Mouse (Mus musculus): Measurements from ENCODE around the gene Gm37240. TPM values are rescaled to one million over a fixed set of nuclear protein-coding genes. Genes with fewer than 3 reads are reported as not detected.
A peak's percentile ranks its signal among the peaks of the same experiment; 100 is the strongest.
"Not testable (repeated sequence)": the region's sequence is repeated elsewhere in the genome, so short reads cannot be mapped to it uniquely, and the experiment has no call there.

Gene Gm37240
- polyA plus RNA-seq, 1 experiment, result 1.0 TPM

- Histone ChIP-seq H3K4me1 (ENCODE audit: control insufficient read depth, insufficient read depth, low read length) (no peaks in the 10 kb centered on the region), H3K27ac (ENCODE audit: control insufficient read depth, insufficient read depth, low read depth, low read length, poor library complexity) (no peak overlapping the region), H3K4me3 (replicated peaks; ENCODE audit: control insufficient read depth, low read depth, low read length) (no peak overlapping the region)
- TF ChIP-seq POLR2A (IDR thresholded peaks at IDR 0.05; ENCODE audit: borderline replicate concordance, control insufficient read depth, low read depth, low read length), result no peak
- peak; percentile 82 for TF ChIP-seq CTCF (IDR thresholded peaks at IDR 0.05; ENCODE audit: control insufficient read depth, insufficient read depth, low read length)
- WGBS, result 48% methylated on average over 18 of the region's 18 CpGs
Observed at GRCm38 (mm10) chr3:85923954-85924945, 36.9 kb upstream of the Gm37240 start.

- H3K27ac ChIP-seq (ENCODE audit: control insufficient read depth, insufficient read depth, low read depth, low read length, poor library complexity), result no peak overlapping the region
- WGBS, result 83% methylated on average over 8 of the region's 8 CpGs
- H3K4me1 ChIP-seq (ENCODE audit: control insufficient read depth, insufficient read depth, low read length), result no peaks in the 10 kb centered on the region
- no peak overlapping the region for H3K4me3 ChIP-seq (replicated peaks; ENCODE audit: control insufficient read depth, low read depth, low read length)
- TF ChIP-seq POLR2A (IDR thresholded peaks at IDR 0.05; ENCODE audit: borderline replicate concordance, control insufficient read depth, low read depth, low read length) (no peak), CTCF (IDR thresholded peaks at IDR 0.05; ENCODE audit: control insufficient read depth, insufficient read depth, low read length) (no peak)
Observed at GRCm38 (mm10) chr3:85923343-85923742, 36.0 kb upstream of the Gm37240 start.

GRCm38 (mm10) chr3:85922331-85922730 is 35.0 kb upstream of the Gm37240 start:
- 65% methylated on average over 3 of the region's 3 CpGs for WGBS
- no peaks in the 10 kb centered on the region for H3K4me1 ChIP-seq (ENCODE audit: control insufficient read depth, insufficient read depth, low read length)
- no peak for TF ChIP-seq CTCF (IDR thresholded peaks at IDR 0.05; ENCODE audit: control insufficient read depth, insufficient read depth, low read length)
- no peak for TF ChIP-seq POLR2A (IDR thresholded peaks at IDR 0.05; ENCODE audit: borderline replicate concordance, control insufficient read depth, low read depth, low read length)
- no peak overlapping the region for H3K4me3 ChIP-seq (replicated peaks; ENCODE audit: control insufficient read depth, low read depth, low read length)
- H3K27ac ChIP-seq (ENCODE audit: control insufficient read depth, insufficient read depth, low read depth, low read length, poor library complexity), result no peak overlapping the region

GRCm38 (mm10) chr3:85920671-85921070 is 33.4 kb upstream of the Gm37240 start:
- not testable (repeated sequence) for H3K4me1 ChIP-seq (ENCODE audit: control insufficient read depth, insufficient read depth, low read length); H3K4me3 ChIP-seq (replicated peaks; ENCODE audit: control insufficient read depth, low read depth, low read length); H3K27ac ChIP-seq (ENCODE audit: control insufficient read depth, insufficient read depth, low read depth, low read length, poor library complexity)
- 76% methylated on average over 2 of the region's 2 CpGs for WGBS

- TF ChIP-seq CTCF (IDR thresholded peaks at IDR 0.05; ENCODE audit: control insufficient read depth, insufficient read depth, low read length) (no peak), POLR2A (IDR thresholded peaks at IDR 0.05; ENCODE audit: borderline replicate concordance, control insufficient read depth, low read depth, low read length) (no peak)
- H3K27ac ChIP-seq (ENCODE audit: control insufficient read depth, insufficient read depth, low read depth, low read length, poor library complexity), result no peak overlapping the region
- H3K4me1 ChIP-seq (ENCODE audit: control insufficient read depth, insufficient read depth, low read length), result no peaks in the 10 kb centered on the region
- H3K4me3 ChIP-seq (replicated peaks; ENCODE audit: control insufficient read depth, low read depth, low read length), result no peak overlapping the region
- WGBS, result 7% methylated on average over 4 of the region's 4 CpGs
Observed at GRCm38 (mm10) chr3:85917600-85917999, 30.3 kb upstream of the Gm37240 start.

- TF ChIP-seq POLR2A (IDR thresholded peaks at IDR 0.05; ENCODE audit: borderline replicate concordance, control insufficient read depth, low read depth, low read length), result no peak
- no peak for TF ChIP-seq CTCF (IDR thresholded peaks at IDR 0.05; ENCODE audit: control insufficient read depth, insufficient read depth, low read length)
- no peak overlapping the region for H3K27ac ChIP-seq (ENCODE audit: control insufficient read depth, insufficient read depth, low read depth, low read length, poor library complexity)
- H3K4me1 ChIP-seq (ENCODE audit: control insufficient read depth, insufficient read depth, low read length), result no peaks in the 10 kb centered on the region
- no peak overlapping the region for H3K4me3 ChIP-seq (replicated peaks; ENCODE audit: control insufficient read depth, low read depth, low read length)
- 70% methylated on average over 6 of the region's 6 CpGs for WGBS
Observed at GRCm38 (mm10) chr3:85914806-85915205, 27.5 kb upstream of the Gm37240 start.

- H3K4me3 ChIP-seq (replicated peaks; ENCODE audit: control insufficient read depth, low read depth, low read length), result no peak overlapping the region
- H3K4me1 ChIP-seq (ENCODE audit: control insufficient read depth, insufficient read depth, low read length), result no peaks in the 10 kb centered on the region
- H3K27ac ChIP-seq (ENCODE audit: control insufficient read depth, insufficient read depth, low read depth, low read length, poor library complexity), result no peak overlapping the region
- WGBS, result 62% methylated on average over 7 of the region's 7 CpGs
- TF ChIP-seq POLR2A (IDR thresholded peaks at IDR 0.05; ENCODE audit: borderline replicate concordance, control insufficient read depth, low read depth, low read length) (no peak), CTCF (IDR thresholded peaks at IDR 0.05; ENCODE audit: control insufficient read depth, insufficient read depth, low read length) (no peak)
Observed at GRCm38 (mm10) chr3:85907136-85907535, 19.8 kb upstream of the Gm37240 start.

- Histone ChIP-seq H3K4me3 (replicated peaks; ENCODE audit: control insufficient read depth, low read depth, low read length) (no peak overlapping the region), H3K4me1 (ENCODE audit: control insufficient read depth, insufficient read depth, low read length) (no peaks in the 10 kb centered on the region), H3K27ac (ENCODE audit: control insufficient read depth, insufficient read depth, low read depth, low read length, poor library complexity) (no peak overlapping the region)
- TF ChIP-seq CTCF (IDR thresholded peaks at IDR 0.05; ENCODE audit: control insufficient read depth, insufficient read depth, low read length) (no peak), POLR2A (IDR thresholded peaks at IDR 0.05; ENCODE audit: borderline replicate concordance, control insufficient read depth, low read depth, low read length) (no peak)
Observed at GRCm38 (mm10) chr3:85904371-85904770, 17.1 kb upstream of the Gm37240 start.
